Mouse (Mus musculus) kidney, adult 18-20 months (tissue): ENCODE data around the gene Lpcat1.

ENCODE experiments used
- DNase-seq: peaks from one replicate; pipeline ENCODE4 v3.0.0; 2021

Lpcat1 gene

GRCm38 (mm10) chr13:73467034-73467420, at the start of gene Lpcat1:
Gene Lpcat1, plus strand, starts transcription at chr13:73467197.
- DNase-seq, result peak; percentile 84

GRCm38 (mm10) chr13:73417478-73418220, 49.3 kb upstream of the Lpcat1 start:
- DNase-seq, result no peak

GRCm38 (mm10) chr13:73418297-73418696, 48.7 kb upstream of the Lpcat1 start:
- no peak for DNase-seq

GRCm38 (mm10) chr13:73419244-73419643, 47.8 kb upstream of the Lpcat1 start:
- no peak for DNase-seq

- no peak for DNase-seq
Measured at GRCm38 (mm10) chr13:73423043-73423442, 44.0 kb upstream of the Lpcat1 start.

- no peak for DNase-seq
Measured at GRCm38 (mm10) chr13:73425035-73425434, 42.0 kb upstream of the Lpcat1 start.

GRCm38 (mm10) chr13:73425839-73426490, 41.0 kb upstream of the Lpcat1 start:
- peak; percentile 74 for DNase-seq

- no peak for DNase-seq
Measured at GRCm38 (mm10) chr13:73426587-73426986, 40.4 kb upstream of the Lpcat1 start.

GRCm38 (mm10) chr13:73429605-73430321, 37.2 kb upstream of the Lpcat1 start:
- no peak for DNase-seq

DNA sequence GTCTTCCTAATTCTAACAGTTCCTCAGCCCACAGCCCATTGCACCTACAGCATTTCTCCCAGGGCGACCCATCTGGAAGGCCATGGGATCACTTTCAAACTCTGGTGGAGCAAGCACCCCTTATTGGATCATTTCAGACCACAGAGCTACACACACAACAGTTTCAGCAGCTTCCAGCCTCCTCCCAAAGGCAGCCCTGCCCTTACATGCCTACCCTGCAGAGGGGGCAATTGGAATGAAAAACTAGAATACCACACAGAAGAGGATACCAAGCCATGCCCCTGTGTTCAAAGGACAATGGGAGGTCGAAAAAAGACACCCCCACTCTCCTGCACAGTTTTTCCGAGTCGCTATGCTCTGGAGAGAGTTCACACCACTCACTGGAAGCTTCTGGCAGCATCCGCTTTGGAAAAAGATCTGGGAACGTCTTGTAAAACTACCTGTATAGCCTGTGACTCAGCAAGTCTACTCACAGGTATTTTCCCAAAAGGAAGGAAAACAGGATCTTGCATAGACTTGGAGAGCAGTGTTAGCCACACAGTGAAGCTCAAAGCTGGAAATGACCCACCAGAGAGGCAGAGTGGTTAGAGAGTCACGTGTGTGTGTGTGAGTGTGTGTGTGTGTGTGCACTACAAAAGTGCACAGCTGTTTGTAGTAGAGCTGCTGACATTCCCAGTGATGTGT, 34.4 kb upstream of the Lpcat1 start:
- DNase-seq, result no peak

GRCm38 (mm10) chr13:73433681-73434535, 33.1 kb upstream of the Lpcat1 start:
- no peak for DNase-seq

DNA sequence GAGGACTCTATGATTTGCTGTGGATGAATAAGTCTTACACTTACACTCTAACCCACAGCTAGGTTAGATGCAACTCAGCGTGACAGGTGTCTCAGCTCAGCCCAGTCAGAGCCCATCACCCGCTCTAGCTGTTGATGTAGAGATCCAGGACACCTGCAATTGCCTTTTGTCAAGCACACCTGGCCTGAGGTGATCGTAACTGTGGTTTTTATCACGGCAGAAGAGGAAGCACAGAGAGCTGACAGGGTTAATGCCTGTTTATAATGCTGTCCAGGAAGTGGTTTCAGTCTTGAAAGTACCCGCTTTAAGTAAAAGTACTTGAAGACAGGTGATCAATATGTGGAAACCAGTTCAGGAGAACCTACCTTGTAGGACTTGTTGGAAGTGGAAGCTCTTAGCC, 32.3 kb upstream of the Lpcat1 start:
- DNase-seq, result no peak

DNA sequence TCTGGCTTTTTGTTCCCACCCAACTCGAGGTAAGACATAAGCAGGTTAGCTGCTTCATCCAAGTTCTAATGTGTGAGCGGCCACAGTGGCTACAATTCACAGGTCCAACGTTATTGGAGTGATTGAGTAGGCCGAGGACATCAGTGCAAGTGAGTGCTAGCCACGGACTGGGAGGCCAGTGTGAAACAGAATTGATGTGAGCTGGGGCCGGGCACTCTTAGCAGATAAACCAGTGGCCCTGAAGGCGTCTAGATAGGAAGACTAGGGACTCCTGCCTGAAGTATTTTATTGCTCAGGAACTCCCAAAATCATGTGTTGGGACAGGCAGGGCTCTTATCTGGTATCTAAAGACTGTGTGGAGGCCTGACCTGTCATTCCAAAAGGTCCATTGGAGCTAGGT, 31.3 kb upstream of the Lpcat1 start:
- no peak for DNase-seq

- DNase-seq, result no peak
Measured at GRCm38 (mm10) chr13:73439057-73439456, 27.9 kb upstream of the Lpcat1 start.

DNA sequence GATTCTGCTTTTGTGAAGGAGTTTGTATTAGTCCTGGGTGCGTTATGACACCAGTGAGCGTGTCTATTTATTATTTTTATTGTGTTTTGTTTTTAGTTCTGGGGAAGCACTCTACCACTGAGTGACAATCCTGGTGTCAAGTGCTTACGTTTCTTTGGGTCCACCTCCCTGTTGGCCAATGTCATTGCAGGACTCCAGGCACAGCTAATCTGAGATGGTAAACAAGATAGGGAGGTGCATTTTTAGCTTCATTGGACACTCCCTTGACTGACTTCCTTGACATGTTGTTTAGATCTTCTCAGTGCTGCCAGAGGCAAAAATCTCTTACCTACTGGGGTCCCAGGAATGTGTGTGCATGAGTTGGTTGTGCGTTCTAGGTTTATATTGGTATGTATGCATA, 26.0 kb upstream of the Lpcat1 start:
- no peak for DNase-seq

DNA sequence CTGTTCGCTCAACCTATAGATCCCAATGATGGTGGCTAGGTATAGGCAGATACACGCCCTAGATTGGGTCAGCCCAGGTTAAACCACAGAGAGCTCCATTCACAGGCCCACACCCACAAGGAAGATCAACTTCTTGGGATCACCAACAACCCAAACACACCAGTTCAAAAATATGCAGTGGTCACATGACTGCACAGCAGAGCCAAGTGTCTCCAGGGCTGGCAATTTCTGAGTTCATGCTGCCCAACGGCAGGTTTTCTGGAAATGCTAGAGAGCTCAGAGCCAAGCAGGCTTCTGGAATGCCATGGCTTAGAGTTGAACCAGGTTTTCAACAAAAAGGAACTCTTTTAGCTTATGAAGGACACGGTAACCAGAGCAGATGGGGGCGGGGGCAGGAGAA, 25.3 kb upstream of the Lpcat1 start:
- DNase-seq, result no peak

- DNase-seq, result no peak
Measured at GRCm38 (mm10) chr13:73442431-73442830, 24.6 kb upstream of the Lpcat1 start.

GRCm38 (mm10) chr13:73443093-73443821, 23.7 kb upstream of the Lpcat1 start:
- DNase-seq, result no peak

DNA sequence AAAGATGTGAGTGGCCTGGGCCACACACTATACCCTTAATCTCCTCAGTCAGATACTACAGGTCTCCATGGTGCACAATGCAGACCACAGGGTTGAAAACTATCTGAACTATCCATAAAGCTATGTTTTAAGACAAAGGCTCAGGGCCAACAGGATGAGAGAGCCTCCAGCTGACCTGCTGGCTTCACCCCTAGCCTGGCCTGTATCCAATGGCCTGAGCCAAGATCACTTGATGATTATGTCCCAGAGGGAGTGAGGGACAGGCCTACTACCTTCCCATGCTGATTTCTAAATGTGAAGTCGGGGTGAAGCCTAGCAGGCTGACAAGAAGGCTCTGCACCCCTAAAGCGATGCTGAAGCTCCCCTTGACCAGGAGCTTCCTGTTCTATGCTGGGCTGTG, 21.9 kb upstream of the Lpcat1 start:
- peak; percentile 51 for DNase-seq

- DNase-seq, result no peak
Measured at GRCm38 (mm10) chr13:73446076-73446475, 20.9 kb upstream of the Lpcat1 start.

GRCm38 (mm10) chr13:73446494-73446893, 20.5 kb upstream of the Lpcat1 start:
- DNase-seq, result no peak

DNA sequence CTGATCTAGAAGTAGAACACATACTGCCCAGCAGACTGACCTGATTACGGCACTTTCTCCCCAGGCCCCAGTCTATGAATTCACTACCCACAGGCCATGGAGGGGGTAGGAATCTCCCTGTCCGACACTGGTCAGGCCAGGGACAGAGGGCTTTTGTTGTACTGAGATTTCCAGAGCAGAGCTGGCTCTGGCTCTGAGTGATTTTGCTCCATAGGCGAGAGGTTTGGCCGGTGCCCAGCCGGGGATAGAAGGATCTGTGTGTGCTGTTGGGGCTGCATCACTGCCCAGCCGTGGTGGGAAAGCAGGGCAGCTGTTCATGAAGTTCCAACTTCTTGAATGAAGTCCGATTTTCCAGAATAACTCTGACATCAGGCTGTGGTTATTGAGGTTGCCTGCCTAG, 20.1 kb upstream of the Lpcat1 start:
- DNase-seq, result no peak
